Mouse (Mus musculus) liver, adult (tissue): Measurements from ENCODE around the gene Gm20721.

Experiments
- GATA4 ChIP-seq: IDR thresholded peaks from 2 replicates; pipeline ENCODE4 v1.6.1; 2014; ENCODE audit warnings: mild to moderate bottlenecking, low read length; ENCODE audit not compliant: insufficient replicate concordance

Gene Gm20721

DNA sequence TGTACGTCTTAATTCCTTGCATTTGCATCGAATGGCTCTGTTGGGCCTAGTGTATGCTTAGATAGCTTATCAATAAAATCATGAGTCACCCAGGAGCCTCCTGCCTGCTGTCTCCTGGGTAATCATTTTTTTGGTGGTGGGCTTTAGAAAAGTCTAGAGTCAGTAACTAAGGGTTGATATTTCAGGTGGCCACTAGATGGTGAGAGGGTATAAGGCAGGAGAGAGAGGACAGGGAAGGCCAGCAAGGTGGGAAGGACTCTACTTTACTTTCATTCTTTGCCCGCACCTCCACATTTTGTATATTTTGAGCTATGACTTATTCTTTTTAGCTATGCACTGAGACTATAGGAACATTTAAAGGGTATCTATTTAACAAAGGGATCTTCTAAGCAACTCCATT, 38.6 kb downstream of the Gm20721 start:
- no peak for TF ChIP-seq GATA4

DNA sequence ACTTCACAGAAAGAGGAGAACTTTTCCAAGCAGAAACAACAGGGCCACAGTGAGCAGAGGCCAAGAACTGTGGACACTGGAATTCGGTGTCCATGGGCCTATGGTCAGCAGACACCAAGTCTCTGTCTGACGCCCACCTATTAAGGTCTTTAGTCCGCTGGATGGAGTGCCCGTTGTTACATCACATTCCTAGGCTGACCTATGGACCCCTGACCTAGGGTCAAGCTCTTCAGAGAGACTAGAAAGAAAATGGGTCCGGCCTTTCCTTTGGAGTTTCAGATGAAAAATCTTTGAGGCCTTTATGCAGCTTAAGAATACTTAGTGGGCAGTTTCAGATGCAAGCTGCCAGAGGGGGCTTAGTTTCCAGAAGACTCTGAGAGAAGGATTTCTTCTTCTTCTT, 40.9 kb downstream of the Gm20721 start:
- TF ChIP-seq GATA4: no peak

DNA sequence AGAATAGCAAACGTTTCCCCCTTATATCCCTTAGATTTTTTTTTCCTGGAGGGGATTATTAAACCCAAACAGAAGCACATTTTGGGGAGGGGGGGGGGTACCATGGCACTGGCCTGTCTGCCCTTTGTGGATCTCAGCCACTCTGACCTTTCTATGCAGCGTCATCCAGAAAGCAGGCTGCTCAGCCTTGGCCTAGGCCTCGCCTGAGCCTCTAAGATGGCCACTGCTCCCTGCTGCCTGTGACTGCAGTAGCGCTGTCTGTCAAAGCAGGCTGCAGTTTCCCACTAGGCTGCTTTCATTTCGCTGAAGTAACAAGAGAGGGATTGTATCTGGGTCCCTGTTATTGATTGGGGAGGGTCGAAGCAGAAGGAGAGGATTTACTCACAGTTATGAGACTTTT, 44.0 kb downstream of the Gm20721 start:
- no peak for TF ChIP-seq GATA4

DNA sequence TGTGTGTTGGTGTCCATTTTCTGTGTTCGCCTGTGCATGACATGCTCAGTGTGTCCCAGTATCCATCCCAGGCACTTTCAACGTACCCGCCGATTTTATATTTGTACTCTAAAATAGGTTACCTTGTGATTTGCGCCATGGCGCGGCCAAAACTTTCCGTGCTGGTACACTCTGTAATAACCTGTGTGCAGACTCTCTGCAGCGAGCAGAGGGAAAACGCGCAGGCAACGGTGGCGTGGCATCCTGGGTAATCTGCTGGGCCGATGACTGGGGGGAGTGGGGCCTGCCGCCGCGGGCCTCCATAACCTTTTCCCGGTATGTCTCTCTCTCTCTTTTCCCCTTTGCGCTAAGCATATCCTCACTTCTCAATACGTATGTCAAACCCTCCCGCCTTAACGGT, 45.8 kb downstream of the Gm20721 start:
- no peak for TF ChIP-seq GATA4

DNA sequence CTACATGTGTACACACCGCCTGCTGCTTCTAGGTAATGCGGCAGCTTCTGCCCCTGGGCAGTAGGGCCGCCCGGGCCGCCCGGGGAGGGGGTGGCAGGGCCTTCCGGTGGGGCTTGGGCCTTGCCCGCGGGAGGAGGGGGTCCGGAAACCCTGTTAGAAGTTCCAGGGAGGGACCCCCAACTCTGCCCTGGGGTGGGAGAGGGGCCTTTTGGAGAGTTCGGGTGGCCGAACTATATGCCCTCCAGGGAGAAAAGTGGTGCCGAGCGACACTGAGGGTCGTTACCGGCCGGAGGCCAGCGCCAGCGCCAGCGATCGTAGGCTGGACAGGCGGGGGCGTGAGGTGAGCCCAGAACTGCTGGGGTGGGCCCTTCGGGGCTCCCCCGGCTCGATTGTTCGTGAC, 46.3 kb downstream of the Gm20721 start:
- TF ChIP-seq GATA4: no peak

DNA sequence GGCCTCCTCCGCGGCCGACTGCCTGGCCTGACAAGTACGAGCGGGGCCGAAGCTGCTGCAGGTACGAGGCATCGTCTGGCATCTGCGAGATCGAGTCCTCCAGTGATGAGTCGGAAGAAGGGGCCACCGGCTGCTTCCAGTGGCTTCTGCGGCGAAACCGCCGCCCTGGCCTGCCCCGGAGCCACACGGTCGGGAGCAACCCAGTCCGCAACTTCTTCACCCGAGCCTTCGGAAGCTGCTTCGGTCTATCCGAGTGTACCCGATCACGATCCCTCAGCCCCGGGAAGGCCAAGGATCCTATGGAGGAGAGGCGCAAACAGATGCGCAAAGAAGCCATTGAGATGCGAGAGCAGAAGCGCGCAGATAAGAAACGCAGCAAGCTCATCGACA, 46.7 kb downstream of the Gm20721 start:
- no peak for TF ChIP-seq GATA4

DNA sequence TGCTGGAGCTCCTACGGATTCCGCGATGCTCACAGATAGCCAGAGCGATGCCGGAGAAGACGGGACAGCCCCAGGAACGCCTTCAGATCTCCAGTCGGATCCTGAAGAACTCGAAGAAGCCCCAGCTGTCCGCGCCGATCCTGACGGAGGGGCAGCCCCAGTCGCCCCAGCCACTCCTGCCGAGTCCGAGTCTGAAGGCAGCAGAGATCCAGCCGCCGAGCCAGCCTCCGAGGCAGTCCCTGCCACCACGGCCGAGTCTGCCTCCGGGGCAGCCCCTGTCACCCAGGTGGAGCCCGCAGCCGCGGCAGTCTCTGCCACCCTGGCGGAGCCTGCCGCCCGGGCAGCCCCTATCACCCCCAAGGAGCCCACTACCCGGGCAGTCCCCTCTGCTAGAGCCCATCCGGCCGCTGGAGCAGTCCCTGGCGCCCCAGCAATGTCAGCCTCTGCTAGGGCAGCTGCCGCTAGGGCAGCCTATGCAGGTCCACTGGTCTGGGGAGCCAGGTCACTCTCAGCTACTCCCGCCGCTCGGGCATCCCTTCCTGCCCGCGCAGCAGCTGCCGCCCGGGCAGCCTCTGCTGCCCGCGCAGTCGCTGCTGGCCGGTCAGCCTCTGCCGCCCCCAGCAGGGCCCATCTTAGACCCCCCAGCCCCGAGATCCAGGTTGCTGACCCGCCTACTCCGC, 47.3 kb downstream of the Gm20721 start:
- TF ChIP-seq GATA4: no peak

DNA sequence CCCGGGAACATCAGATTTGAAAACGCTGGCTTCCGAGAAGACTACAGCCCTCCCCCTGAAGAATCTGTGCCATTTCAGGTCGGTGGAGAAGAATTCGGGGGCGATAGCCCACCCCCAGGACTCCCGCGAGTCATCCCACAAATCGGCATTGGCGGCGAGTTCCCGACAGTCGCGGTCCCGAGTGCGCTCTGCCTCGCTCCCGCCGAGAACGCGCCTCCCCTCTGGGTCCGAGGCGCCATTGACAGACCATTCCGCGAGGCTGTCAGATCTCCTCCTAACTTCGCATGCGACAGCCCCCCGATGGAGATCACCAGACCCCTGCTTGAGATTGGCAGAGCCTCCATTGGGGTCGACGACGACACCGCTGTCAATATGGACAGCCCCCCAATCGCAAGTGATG, 48.0 kb downstream of the Gm20721 start:
- TF ChIP-seq GATA4: no peak

DNA sequence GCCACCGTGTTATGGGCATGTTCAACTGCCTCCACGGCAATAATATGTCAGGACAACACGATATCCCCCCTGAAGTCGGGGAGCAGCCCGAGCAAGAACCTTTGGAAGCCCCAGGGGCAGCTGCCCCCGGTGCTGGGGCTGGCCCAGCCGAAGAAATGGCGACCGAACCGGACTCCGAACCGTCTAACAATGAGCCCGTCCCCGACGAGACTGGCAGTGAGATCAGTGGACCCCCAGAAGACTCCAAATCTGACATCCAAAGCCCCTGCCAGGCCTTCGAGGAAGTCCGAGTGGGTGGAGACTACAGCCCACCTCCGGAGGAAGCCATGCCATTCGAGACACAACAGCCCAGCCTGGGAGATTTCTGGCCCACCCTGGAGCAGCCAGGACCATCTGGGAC, 48.7 kb downstream of the Gm20721 start:
- no peak for TF ChIP-seq GATA4

DNA sequence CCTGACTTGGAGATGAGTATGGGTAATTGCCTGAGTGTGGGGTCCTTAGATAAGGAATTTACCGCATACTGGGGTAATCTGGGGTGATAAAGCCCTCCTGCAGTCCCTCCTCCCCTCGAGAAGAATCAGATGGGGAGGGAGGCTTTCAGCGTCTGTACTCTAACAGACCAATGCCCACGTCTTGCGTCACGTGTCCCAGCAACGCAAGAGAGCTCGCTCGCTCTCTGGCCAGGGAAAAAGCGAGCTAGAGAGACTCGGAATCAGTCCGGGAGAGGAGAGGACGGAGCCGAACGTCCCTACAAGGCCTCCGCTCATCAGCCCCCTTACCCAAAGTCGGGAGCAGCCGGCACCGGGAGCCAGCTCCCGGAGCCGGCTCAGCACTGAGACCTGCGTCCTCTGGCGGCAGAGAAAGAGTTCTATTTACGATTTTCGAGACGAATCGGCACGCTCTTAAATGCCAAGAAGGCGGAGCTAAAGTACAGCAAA, 49.4 kb downstream of the Gm20721 start:
- TF ChIP-seq GATA4: no peak

DNA sequence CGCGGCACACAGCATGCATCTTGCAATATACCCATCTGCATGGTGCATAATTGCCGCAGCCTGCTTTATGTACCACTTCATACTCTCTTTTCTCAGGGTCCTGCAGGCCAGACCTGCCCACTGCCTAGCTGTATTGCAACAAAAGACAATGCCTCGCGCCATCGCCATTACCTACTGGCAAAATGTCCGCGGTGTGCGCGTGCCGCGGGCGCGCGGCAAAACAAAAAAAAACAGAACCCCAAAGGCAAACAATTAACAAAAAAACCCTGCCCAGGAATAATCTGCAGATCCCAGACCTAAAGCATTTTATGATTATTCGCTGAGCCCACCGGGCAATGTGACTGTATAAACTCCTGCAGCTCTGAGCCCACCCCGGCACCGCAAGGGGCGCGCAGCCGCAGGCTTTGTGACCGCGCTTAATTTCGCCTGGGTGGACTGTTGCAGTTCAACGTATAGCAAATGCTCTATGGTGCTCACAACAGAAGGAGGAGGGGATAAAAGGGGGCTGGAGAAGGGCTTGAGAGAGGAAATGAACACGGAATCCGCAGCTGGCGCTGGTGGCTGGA, 50.5 kb downstream of the Gm20721 start:
- no peak for TF ChIP-seq GATA4

DNA sequence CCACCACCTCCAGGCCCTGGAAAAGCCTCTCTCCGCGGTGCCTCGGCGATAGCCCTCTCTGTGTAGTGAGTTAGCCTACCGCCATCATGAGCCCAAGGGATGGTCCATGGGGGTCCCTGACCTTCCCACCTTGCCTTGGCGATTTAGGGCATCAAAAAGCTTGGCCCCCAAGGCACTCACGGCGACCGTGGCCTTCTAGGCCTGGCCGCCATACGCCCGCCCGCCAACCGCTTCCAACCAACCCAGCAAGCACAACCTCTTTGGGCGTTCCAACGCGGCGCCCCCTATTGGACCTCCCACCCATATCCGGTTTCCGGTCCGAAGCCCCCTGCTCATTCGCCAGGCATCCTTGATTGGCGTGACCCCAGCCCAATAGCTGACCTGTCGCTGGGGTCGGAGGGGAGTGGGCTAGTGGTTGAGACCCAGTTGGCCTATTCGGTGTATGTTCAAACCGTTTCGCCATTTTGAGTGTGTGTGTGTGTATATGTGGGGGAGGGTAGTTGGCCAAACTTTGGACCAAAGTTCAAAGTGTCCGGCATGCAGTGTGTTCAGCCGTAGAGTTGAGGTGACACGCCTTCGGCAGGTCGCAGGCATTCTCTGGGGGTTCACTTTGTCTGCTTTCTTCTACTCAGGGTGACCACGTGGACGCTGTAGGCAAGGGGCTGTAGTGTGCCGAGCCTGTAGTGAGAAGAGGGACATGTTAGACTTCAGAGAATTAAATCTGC, 51.2 kb downstream of the Gm20721 start:
- TF ChIP-seq GATA4: no peak

DNA sequence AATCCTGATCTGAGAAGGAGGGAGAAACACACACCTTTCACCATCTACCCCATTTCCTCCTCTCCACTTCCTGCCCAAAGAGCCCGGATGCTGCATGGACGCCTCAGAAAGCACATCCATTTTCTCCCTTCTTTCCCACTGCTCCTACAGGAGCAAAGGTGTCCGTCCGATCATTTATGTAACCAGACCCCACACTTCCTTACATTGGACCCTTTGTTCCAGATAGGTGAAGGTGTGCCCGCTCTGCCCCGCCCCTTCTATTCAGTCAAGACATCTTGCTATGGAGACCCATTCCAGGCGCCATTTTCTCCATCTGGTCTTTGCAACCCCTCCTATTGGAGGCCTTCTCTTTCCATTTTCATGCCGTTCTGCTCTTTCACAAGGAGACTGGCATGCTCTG, 52.1 kb downstream of the Gm20721 start:
- TF ChIP-seq GATA4: no peak

DNA sequence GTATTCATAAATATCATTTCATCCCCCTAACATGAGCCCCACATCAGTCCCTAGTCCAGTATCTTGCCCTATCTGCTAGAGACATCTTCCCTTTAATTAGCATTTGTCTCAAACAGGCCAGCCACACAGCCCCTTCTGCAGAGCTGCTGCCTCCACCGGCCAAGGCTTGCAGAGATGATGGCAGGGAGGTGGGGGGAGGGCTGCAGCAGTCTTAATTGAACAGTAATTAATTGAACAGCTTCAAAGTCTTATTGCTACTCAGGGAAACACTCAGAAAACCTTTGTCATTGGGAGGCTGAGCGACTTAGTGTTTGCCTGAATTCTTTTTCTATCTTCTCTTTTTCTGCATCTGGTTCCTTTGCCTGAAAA, 54.9 kb downstream of the Gm20721 start:
- TF ChIP-seq GATA4: no peak

DNA sequence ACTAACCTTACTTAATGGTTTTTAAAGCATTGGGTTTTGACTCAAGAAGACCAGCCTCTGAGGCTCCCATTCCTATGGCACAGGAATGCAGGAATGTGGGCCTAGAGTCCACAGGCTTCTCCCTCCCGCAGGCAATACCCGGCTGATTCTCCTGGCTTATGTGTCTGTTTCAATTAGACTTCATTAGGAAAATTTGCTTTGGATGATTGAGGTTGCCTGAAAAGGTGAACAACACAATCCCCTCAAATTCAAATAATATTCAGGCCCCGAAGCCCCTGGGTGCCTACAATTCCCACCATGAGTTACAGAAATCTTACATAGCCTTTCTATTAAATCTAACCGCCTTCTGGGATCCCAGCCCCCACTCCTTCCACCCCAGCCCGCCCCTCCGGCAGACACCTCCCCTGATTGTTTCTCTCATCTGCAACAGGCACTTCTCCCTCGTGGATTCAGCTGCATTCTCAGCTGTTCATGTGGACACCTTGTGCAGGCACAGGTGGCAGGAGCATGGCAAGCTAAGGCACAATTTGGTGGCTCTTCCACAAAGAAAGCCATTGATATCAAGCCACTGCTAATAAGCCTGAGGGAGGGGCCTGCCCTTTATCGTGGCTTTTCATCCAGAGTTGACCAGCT, 55.4 kb downstream of the Gm20721 start:
- no peak for TF ChIP-seq GATA4
